Mouse (Mus musculus) stomach, postnatal 0 days (tissue): ENCODE measurements around the gene Kifc5b.

Experiments
- CTCF ChIP-seq: IDR thresholded peaks from 2 replicates; pipeline ENCODE4 v1.5.1; 2016; ENCODE audit warnings: antibody characterized with exemption, low read depth, mild to moderate bottlenecking, moderate library complexity
- EP300 ChIP-seq: optimal IDR thresholded peaks from 2 replicates; pipeline ENCODE3; 2016; ENCODE audit warnings: antibody characterized with exemption

GRCm38 (mm10) chr17:26970221-26970620 lies 53.3 kb downstream of the Kifc5b start:
- TF ChIP-seq CTCF, result no peak
- no peak for TF ChIP-seq EP300
